Mouse (Mus musculus) monocyte, adult 2 months (primary cell): ENCODE data around the gene Olfr1231.

Experiments used
- DNase-seq, 2 experiments: peaks; one replicate each; pipeline ENCODE4 v3.0.0; 2022; ENCODE audit warnings: low spot score in 2 of 2, low read depth in 1 of 2

Olfr1231 gene

DNA sequence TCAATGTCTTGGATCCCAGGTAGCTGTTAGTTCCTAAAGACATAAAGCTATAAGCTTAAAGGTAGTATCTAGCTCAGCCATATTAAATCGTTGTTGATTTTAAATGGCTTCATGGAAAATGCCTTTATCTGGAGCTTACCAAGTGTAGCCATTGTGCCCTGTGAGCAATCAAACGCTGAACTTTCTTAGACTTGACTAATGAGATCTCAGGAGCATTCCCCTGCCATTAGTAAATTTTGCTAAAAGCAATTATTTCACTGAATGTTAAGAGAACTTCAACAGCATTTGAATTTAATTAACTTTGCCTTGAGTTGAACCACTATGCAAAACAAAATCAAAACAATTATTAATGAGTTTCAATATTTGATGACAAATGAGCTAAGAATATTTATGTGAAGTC is at the start of gene Olfr1231:
TSS of gene Olfr1231 (minus strand) at position 101 of the 400 bp plus-strand sequence.
- DNase-seq: no peak

DNA sequence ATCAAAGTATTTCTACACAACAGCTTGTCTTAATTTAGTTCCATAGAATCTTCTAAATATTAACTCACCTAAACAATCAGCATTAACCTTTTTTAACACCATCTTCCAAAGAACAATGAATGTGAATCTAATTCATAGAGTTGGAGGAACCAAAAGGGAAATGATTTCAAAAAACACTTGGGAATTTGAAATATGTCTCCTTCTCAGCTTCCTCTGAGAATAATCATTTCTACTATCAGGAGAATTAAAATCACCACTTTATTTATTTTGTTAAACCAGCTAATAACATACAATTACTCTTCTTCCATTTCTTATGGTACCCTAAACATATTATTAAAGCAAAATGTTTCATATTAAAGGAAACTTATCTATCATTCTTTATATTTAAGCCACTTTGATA is 35.4 kb upstream of the Olfr1231 start, which contains the start of gene Olfr1233:
TSS of gene Olfr1233 (minus strand) at position 101 of the 400 bp plus-strand sequence.
- DNase-seq: no peak

DNA sequence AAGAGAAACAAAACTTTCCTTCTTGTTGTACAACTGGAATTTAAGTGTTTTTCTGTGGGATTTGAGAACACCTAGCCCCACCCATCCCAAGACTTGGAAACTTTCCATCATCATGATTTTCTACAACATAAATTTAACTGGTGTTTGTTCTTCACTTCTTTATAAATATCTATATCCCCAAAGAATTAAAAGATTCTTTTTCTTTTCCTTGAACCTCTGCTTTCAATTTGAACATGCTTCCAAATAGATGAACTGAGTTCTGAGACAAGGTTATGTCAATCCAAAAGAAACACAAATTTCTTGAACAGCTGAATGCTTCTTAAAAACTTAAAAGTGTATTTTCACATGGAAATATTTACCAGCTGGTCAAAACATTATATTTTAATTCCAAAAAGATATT is 22.7 kb upstream of the Olfr1231 start, which contains the start of gene Olfr1232:
TSS of gene Olfr1232 (minus strand) at position 101 of the 400 bp plus-strand sequence.
- DNase-seq: no peak

DNA sequence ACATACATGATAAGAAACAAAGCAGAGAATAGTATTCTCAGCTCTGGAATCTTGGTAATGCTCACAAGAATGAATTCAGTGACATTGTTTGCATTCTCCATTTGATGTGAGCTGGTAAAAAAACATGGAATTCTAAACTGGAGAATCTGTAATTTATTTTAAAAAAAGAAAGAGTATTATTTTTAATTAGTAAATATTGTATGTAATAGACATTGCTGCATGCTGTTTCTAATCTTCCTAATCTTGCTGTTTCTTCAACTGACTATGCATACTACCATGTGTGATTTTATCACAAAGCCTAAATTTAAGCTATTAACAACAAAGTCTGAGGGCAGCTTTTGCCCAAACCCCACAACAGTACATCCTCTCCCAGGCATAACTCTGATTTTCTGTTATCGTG is 9.7 kb downstream of the Olfr1231 start, which contains the start of gene Olfr1230:
TSS of gene Olfr1230 (minus strand) at position 101 of the 400 bp plus-strand sequence.
- DNase-seq: no peak

DNA sequence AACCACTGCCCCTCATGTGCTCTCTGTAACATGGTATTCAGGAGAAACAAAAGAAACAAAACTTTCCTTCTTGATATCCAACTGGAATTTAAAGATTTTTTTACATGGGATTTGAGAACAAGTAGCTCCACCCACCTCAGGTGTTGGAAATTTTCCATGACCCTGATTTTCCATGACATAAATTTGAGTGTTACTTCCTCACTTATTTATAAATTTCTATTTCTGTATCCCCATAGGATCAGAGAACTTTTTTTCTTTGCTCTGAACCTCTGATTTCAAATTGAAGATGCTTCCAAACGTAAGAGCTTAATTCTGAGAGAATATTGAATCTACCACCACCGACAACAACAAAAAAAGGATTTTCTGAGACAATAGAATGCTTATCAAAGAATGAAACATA is 19.0 kb downstream of the Olfr1231 start, which contains the start of gene Olfr1229:
TSS of gene Olfr1229 (minus strand) at position 101 of the 400 bp plus-strand sequence.
- DNase-seq: no peak

DNA sequence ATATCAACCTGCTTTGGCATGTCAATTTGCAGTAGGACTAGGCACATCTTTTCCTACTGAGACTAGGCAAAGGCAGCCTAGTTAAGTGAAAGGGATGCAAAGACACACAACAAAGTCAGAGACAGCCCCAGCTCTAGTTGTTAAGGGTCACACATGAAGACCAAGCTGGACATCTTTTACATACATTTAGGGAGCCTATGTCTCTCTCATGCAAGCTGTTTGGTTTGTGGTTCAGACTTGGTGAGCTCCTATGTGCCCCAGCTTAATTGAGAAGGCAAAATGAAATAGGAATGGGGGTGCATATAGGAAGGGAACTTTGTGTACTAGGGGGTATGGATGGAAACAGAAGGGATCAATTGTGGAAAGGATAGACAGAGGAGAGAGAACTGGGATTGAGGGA is 52.9 kb downstream of the Olfr1231 start, which contains the start of gene Olfr1228:
TSS of gene Olfr1228 (minus strand) at position 101 of the 400 bp plus-strand sequence.
- DNase-seq: no peak
